Mouse (Mus musculus) heart, postnatal 0 days (tissue): ENCODE measurements at regions not wholly inside any gene's neighbourhood (a gene's known extent, or its start where the extent isn't known, plus 50 kb on each side); places are given as distances from the start of the nearest gene placed in this dataset.

ENCODE experiments used
- CTCF ChIP-seq: IDR thresholded peaks from 2 replicates; pipeline ENCODE4 v1.5.1; 2016; ENCODE audit warnings: antibody characterized with exemption, control low read depth, low read depth
- EP300 ChIP-seq: IDR thresholded peaks from 2 replicates; pipeline ENCODE4 v1.6.1; 2016; ENCODE audit warnings: antibody characterized with exemption, low read depth

DNA sequence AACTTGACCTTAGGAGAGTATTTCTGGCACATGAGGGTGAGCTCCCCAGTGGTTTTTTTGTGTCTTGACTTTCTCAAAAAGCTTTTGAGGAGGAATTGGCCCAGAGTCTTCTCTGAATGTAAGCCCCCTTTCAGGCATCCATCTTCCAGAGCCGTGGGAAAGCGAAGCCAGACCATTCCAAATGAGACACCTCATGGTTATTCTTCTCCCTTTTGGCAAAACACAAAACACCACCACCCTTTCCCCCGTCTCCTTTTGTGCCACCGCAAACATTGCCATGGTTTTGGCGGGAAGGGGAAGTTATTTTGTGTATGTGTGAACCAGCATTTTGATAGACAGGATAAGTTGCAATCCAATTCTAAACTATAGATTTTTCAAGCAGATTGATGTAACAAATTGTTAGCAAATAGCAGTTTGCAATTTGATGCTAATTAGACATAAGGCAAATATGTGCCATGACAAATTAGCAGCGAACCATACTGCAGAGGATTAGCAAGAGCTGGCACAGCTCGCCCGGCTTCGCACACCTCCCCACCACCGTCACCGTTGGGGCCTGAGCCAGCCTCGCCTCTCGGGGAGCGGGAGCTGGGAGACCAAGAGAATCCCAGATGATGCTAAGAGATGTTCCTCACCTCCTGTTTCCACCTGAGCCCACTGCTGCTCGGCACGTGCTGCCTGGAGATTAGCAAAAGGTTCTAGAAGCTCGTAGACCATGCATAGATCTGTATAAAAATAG, 404.9 kb upstream of the Zfp507 start:
- TF ChIP-seq CTCF (no peak), EP300 (no peak)
